Mouse (Mus musculus) left cerebral cortex, postnatal 4 days (tissue): ENCODE data around the gene Tchp. TPM values are rescaled to one million over a fixed set of nuclear protein-coding genes. Genes with fewer than 3 reads are reported as not detected.

Source experiments
- microRNA-seq: library from miRNA; unstranded; fragments of <30 nt; microRNA quantifications from one replicate; pipeline ENCODE4 v1.2.0, GENCODE M21; 2022
- total RNA-seq, 2 experiments: library from RNA; stranded (reverse); gene quantifications; 2 replicates each; pipeline ENCODE4 v1.2.3; 2021

The Tchp gene
- total RNA-seq, 2 experiments from 2014 or later: 12.7 to 14.6 TPM

Small RNA genes within 50 kb of the gene (microRNA-seq; reads per million reads assigned to microRNA genes)
- gene Mir7028: not detected

Other genes with a start within 250 kb of the Tchp start
- 10 to 100 TPM in 1 of 2 experiments, 1 to 10 TPM in 1; 8.7 to 10.4 TPM for gene Fam222a, start 139.7 kb upstream of the Tchp start, total RNA-seq
- 1 to 10 TPM in 1 of 2 experiments, under 1 TPM in 1; 0.64 to 1.1 TPM for gene Trpv4, start 49.3 kb upstream of the Tchp start, total RNA-seq
- gene Gltp, start 16.8 kb upstream of the Tchp start, total RNA-seq: 10 to 100 TPM; 15.3 to 16.8 TPM
- 10 to 100 TPM; 42.5 to 42.9 TPM for gene Ankrd13a, start 66.9 kb downstream of the Tchp start, total RNA-seq
- 10 to 100 TPM; 58.3 to 59.1 TPM for gene Git2, start 67.8 kb downstream of the Tchp start, total RNA-seq
- gene 1500011B03Rik, start 115.7 kb downstream of the Tchp start, total RNA-seq: 100 to 1,000 TPM; 166 to 169 TPM
- gene 4930519G04Rik, start 145.9 kb downstream of the Tchp start, total RNA-seq: not detected
- 1 to 10 TPM; 2.5 to 3.4 TPM for gene Gm9936, start 150.9 kb downstream of the Tchp start, total RNA-seq
- 1 to 10 TPM; 1.2 TPM for gene Oasl2, start 189.2 kb downstream of the Tchp start, total RNA-seq
- not detected for gene Oasl1, start 215.5 kb downstream of the Tchp start, total RNA-seq
- 100 to 1,000 TPM; 141 to 152 TPM for gene 2210016L21Rik, start 234.4 kb downstream of the Tchp start, total RNA-seq